Mouse (Mus musculus) cerebellum, postnatal 36 days (tissue): ENCODE measurements at regions not wholly inside any gene's neighbourhood (a gene's known extent, or its start where the extent isn't known, plus 50 kb on each side); places are given as distances from the start of the nearest gene placed in this dataset.

Source experiments
- DNase-seq, 2 experiments: peaks; one replicate each; pipeline ENCODE4 v3.0.0; 2021 to 2022; ENCODE audit warnings: mixed read lengths in 2 of 2

DNA sequence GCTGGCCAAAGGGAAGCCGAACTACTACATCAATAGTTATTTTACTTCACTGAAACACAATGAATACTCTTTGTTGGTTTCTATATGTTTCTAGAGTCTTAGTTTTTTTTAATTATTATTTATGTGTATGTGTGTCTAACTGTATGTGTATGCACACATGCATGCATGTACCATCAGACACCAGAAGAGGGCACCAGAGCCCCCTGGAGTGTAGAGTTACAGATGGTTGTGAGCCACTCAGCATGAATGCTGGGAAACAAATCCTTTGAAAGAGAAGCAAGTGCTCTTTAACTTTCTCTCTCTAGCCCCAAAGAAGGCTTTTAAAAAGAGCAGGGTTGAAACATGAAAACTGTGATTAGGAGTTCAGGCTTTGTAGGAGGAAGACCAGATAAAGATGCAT is 290.7 kb downstream of the Sorl1 start:
- no peak for DNase-seq

- no peak for DNase-seq
These were observed 296.7 kb downstream of the Sorl1 start for GRCm38 (mm10) chr9:41827356-41827755.

- no peak for DNase-seq
These were observed 302.7 kb downstream of the Sorl1 start for GRCm38 (mm10) chr9:41821401-41821800.

DNA sequence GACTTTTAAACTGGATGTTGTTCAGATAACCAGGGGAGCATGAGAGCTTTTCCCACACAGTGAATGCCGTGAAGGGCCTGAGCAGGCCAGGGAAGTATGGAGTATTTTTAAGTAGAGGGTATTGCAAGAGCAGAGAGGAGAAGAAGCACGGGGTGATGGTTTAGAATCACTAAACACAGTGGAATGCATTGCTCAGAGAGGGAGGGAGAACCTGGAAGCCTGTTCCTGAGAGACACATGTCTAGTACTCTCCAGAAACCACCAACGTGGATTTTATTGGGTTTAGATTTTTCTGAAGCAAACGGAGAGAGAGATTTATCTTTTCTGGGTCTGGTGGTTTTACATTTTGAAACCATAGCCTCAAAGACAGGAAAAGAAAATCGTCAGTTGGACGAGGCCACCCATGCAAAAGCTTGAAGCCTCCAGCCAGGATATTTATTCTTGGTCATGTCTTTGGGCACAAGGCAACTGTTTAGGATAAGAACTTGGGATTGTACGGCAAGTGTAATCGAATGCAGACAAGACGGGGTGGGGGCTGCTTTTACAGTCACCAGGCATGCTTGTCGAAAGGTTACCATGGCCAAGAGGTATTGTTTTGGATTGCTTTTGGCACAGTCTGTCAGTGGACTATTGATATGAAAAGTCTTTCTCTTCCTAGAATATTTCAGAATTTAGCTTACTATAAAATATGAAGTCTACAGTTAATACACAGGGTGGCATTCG is 306.2 kb downstream of the Sorl1 start:
- no peak for DNase-seq

GRCm38 (mm10) chr9:41815921-41816320 is 308.2 kb downstream of the Sorl1 start:
- DNase-seq, result no peak

GRCm38 (mm10) chr9:41809291-41809690 is 314.8 kb downstream of the Sorl1 start:
- no peak for DNase-seq

GRCm38 (mm10) chr9:41808791-41809190 is 315.3 kb downstream of the Sorl1 start:
- DNase-seq, result no peak

DNA sequence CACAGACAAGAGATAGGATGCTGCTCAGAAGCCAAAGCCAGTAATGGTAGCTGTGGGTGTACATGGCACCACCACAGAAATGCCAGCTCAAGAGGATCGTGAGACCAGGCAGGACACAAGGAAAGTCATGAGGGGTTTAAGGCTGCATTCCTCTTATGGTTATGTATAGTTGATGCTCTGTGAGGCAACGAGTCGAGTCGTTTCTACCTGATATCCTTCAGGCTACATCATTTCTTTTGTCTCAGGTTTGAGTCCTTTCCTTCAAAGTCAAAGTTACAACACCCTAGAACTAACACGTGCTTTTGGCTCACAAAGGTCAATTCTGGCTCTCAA is 317.8 kb downstream of the Sorl1 start:
- DNase-seq, result no peak

DNA sequence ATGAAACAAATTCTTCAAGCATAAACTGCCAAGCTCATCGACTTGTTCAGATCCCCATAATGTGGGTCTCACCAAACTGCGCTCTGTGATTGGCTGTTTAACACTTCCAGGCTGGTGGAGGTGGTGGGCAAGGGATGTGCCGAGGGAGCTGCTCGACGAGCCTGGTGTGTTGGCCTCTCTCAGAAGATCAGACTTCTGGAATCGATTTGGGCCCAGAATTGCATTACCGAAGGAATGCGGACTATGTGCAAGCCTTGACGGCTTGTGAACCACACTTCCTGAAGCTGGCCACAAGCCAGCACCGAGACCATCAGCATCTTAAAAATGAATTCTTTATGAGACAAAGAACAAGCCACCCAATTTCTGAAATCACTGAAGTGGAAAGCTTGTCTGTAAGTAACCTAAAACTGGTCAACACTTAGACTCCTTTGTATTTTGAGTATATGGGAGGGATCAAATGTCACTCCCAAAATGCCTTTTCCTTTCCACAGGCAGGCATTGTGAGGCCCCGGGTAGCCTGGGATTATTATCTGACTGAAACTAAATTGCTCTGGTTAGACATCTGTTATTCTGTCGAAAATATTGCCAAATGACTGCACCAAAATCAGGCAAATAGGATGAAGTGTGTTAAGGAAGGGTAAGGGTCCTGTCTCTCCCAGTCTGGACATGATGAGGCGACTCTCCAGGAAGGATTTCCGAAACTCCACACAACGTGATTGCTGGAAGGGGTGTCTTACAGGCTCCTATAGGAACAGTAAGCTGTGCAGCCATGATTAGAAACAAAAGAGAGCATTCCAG is 318.4 kb downstream of the Sorl1 start:
- DNase-seq, result no peak

- DNase-seq, result no peak
These were observed 319.3 kb downstream of the Sorl1 start for GRCm38 (mm10) chr9:41804711-41805331.

DNA sequence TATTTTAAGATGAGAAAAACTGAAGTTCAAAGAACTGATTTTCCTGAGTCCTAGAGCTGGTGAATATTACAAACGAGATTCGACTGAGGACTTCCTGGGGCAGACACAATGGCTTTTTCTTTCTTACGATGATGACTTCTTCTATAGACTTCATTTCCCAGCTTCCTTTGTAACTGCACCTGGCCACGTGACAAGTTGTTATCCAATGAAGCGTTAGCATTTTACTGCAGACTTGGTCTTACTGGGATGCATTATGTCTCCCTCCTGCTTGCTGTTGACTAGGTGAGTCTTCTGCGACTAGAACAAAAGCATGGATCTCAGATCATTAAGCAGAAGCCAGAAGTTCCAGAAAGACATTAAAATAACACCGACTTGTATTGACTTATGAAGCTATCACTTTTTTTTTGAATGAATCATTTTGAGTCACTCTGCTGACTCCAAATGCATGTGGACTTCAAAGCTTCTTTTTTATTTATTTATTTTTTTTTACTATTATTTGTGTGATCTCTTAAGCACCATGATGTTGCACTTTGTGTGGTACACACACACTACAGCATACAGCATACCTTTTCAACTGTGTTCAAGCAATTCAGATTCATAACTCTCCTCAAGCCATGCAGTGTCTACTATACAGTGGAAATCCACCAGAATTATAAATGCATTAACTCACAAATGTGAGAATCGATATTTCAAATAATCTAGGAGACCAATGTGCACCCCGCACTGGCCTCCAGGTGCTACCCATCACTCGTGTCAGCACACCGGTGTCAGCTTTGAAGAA is 320.2 kb downstream of the Sorl1 start:
- DNase-seq, result no peak

DNA sequence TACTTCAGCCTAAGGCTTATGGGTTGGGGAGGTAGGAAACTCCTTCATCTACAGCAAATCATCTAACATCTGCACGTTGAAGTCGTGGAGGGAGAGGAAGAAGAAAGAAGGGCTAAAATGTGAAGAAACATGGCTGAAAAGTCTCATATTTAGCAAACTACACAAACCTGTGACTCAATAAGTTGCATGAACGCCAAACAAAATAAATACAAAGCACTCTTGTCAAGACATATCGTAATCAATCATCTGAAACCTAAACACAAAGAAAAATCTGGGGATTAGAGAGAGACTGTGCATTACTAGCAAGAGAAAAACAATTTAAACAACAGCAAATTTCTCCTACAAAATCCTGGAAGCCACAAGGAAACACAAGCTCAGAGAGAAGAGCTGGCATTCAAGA is 322.7 kb downstream of the Sorl1 start:
- no peak for DNase-seq

GRCm38 (mm10) chr9:41792830-41793213 is 331.3 kb downstream of the Sorl1 start:
- DNase-seq, result no peak

DNA sequence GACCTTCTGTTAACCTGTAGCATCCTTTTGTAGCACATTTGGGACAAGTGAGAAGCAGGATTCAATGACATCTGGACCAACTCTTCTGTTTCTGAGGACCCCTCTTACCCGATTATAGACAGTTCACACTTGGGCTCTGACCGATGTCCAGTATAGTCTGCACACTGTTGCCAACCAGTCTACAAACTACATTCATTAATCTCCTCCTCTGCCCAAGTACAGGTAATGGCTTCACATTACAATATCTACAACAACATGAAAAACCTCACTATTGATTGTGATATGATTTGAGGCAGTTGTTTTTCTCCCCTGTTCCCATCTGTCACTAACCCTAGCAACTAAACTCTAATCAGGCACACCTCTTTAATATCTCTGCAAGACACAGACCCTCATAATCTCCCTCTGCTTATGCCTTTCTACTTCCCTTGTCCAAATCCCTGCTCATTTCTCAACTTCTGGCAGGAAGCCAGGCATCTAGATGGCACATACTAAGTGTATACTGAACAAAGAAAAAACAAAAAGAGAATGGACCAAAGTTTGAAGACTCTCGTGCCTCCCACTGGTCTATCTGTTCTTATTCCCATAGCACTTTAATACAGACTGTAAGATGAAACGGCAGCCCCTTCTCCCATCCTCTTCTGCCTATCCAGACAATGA is 331.8 kb downstream of the Sorl1 start:
- DNase-seq, result no peak

- DNase-seq, result peak; percentile 4 to 5
These were observed 332.5 kb downstream of the Sorl1 start for GRCm38 (mm10) chr9:41791501-41792172.

GRCm38 (mm10) chr9:41785131-41785530 is 339.0 kb downstream of the Sorl1 start:
- no peak for DNase-seq

DNA sequence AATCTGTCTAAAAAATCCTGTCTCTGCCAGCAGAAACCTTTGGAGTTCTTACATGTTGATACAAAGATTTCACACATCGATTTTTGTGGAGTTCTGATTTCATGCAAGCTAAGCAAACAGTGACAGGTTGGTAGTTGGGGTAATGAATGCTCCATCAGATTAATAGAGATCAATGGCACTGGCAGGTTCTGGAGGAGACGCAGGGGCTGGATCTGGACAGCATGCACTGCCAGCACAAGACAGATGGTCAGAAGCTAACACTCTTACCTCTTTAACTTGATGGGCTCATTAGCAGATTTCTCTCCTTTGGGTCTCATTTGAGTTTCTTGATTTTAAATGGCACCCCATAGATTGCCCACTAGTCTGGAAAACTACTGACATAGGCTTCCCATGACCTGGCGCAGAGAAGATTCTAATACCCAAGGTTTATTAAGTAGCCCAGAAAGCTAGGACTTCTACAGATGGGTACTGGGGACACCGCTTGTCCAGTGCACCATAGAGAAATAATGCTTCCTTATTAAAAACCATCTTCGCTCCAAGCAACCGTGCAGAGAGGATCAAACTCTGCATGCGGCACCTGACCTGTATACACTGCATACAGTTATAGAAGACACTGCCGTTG is 351.7 kb downstream of the Sorl1 start:
- no peak for DNase-seq

DNA sequence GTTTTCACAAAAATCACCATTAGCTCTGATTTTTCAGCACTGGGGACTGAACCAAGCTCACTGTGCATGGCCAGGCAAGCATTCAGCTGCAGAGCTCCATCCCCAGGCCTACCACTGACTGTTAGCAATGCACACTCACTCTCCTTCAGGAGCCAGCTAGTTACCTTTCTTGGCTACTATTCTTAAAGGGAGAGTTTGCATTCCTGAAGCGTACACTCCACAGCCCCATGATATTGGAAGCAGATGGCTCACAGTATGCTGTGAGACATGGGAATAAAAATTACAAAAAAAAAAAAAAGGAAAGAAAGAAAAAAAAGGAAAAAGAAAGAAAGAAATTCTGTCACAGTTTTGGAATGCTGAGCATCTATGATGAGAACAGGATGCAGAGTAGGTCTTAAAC is 352.8 kb downstream of the Sorl1 start:
- DNase-seq, result no peak

DNA sequence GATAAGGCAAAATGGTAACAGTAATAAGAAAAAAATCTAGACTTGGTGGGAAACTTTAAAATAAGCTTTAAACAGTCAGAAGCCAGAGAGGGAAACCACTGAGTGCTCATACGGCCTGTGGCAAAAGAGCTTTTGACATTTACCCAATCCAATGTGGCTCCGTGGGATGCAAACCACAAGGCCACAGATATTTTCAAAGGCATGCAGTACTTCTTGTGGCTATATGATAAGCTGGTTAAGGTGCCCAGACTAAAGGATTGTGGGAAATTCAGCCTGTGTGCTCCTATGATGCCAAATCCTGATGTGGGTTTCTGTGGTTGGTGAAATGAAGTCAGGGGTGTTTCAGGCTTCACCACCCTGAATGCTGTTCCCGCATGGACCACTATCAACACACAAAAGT is 355.8 kb downstream of the Sorl1 start:
- DNase-seq, result no peak

DNA sequence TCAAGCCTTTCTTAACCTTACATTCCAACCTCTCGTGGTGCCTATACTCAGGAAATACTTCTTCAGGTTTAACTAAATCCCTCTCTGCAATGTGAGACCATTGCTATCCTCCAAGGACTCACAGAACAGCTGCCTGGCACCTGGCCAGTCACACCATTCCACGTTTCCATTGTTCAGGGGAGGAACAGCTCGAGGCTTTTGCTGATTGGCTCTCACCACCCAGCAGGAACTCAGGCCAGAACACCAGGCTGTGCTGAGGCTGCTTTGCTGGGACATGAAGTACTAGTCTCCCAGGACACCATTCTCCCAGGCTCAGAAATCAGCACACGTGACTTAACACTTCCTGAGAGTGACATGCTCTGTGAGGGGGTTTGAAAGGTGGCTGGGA is 357.6 kb downstream of the Sorl1 start:
- peak in 1 of 2 experiments; percentile 2 for DNase-seq

DNA sequence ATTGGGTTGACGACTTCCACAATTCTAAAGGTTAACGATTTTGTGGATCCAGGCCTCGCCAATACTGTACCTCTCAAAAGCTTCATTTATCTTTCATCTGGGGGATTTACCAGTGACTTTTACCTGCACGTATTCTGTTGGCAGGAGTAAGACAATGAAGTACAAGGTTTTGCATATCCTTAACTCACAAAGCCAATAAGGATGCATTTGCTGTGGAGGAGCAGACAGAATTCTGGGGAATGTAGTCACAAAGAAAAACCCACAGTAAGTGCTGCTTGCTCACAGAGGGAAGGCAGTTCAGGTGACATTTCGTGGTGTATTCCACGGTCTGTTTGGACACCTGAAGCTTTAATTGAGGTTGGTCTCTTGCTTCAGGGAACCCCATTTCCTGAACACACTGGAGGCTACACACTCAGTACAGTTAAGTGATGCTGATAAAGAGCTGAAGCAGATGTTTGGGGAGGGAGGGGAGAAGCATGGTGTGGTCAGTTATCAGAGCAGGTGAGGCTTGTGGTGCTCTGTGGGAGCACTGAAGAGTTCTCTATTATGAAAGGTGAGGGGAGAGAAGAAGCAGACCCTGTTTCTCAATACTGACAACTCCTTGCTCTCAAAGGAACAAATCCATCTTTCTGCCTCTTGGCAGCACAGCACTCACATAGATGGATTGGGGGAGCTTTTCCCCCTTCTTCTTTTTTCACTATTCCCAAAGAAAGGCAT is 358.1 kb downstream of the Sorl1 start:
- DNase-seq, result no peak
